Mouse (Mus musculus): ENCODE measurements around the gene Pvr.
"Not testable (repeated sequence)": the region's sequence is repeated elsewhere in the genome, so short reads cannot be mapped to it uniquely, and the experiment has no call there.

Pvr gene

GRCm38 (mm10) chr7:19932877-19933809 lies 12.2 kb upstream of the Pvr start:
- DNase-seq: peak; percentile 78

GRCm38 (mm10) chr7:19932133-19932876 lies 11.3 kb upstream of the Pvr start:
- no peak for DNase-seq

- not testable (repeated sequence) for DNase-seq
Observed at GRCm38 (mm10) chr7:19930481-19930880, 9.5 kb upstream of the Pvr start.

GRCm38 (mm10) chr7:19928486-19928885 lies 7.5 kb upstream of the Pvr start:
- no peak for DNase-seq

GRCm38 (mm10) chr7:19926849-19927480 lies 6.0 kb upstream of the Pvr start:
- DNase-seq: no peak

GRCm38 (mm10) chr7:19925376-19925775 lies 4.4 kb upstream of the Pvr start:
- DNase-seq: no peak

- no peak for DNase-seq
Observed at GRCm38 (mm10) chr7:19923797-19924196, 2.8 kb upstream of the Pvr start.

- no peak for DNase-seq
Observed at GRCm38 (mm10) chr7:19923354-19923753, 2.4 kb upstream of the Pvr start.

GRCm38 (mm10) chr7:19920166-19920505 lies 824 bp downstream of the Pvr start:
- DNase-seq: no peak

- DNase-seq: no peak
Observed at GRCm38 (mm10) chr7:19914558-19914957, 6.4 kb downstream of the Pvr start.

- no peak for DNase-seq
Observed at GRCm38 (mm10) chr7:19911695-19912524, 9.1 kb downstream of the Pvr start.

- DNase-seq: no peak
Observed at GRCm38 (mm10) chr7:19911292-19911658, 9.7 kb downstream of the Pvr start.

- DNase-seq: peak; percentile 90
Observed at GRCm38 (mm10) chr7:19910421-19911291, 10.3 kb downstream of the Pvr start.

GRCm38 (mm10) chr7:19889881-19890280 lies 31.1 kb downstream of the Pvr start:
- peak; percentile 68 for DNase-seq

- DNase-seq: no peak
Observed at GRCm38 (mm10) chr7:19887849-19888248, 33.1 kb downstream of the Pvr start, which contains the start of gene Ceacam19. TSS of gene Ceacam19 (minus strand) at chr7:19887965.

- no peak for DNase-seq
Observed at GRCm38 (mm10) chr7:19880754-19881153, 40.2 kb downstream of the Pvr start.

GRCm38 (mm10) chr7:19876781-19877425 lies 44.1 kb downstream of the Pvr start:
- DNase-seq: no peak

GRCm38 (mm10) chr7:19875948-19876682 lies 44.8 kb downstream of the Pvr start:
- DNase-seq: peak; percentile 65

- peak; percentile 62 for DNase-seq
Observed at GRCm38 (mm10) chr7:19871943-19872601, 48.9 kb downstream of the Pvr start.

GRCm38 (mm10) chr7:19871137-19871621 lies 49.8 kb downstream of the Pvr start:
- peak; percentile 37 for DNase-seq

Measured in lung, postnatal 14 days (tissue).